Mouse (Mus musculus): ENCODE results near the gene Zc2hc1c. TPM values are rescaled to one million over a fixed set of nuclear protein-coding genes. Genes with fewer than 3 reads are reported as not detected.

The Zc2hc1c gene
- polyA plus RNA-seq, 1 experiment = 1.2 TPM

GRCm38 (mm10) chr12:85344252-85344651 lies 55.9 kb downstream of the Zc2hc1c start:
- Histone ChIP-seq H3K4me3 (ENCODE audit: insufficient read depth, low read length) (no peak overlapping the region), H3K4me1 (ENCODE audit: control insufficient read depth, insufficient read depth, low read length) (no peaks in the 10 kb centered on the region), H3K27ac (ENCODE audit: insufficient read depth, low read length) (no peak overlapping the region)
- TF ChIP-seq CTCF (IDR thresholded peaks at IDR 0.05; ENCODE audit: extremely low read depth, insufficient read depth, low read length) = no peak
- no peak for TF ChIP-seq POLR2A (IDR thresholded peaks at IDR 0.05; ENCODE audit: extremely low read depth, insufficient read depth, low read length)

DNA sequence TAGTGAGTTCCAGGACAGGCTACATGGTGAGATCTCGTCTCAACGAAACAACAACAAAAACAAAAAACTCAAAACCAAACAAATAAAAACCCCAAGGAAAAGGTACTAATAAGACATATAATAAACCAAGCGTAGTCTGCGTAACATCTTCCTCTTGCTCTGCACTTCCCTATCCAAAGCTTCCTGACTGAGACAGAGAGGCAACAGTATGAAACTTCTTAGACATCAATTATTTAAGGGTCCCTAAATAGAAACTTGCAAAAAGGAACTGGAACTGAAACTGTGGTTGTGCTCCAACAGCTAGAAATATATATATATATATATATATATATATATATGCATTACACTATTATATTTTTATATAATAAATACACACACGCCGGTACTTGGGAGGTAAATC lies 57.2 kb downstream of the Zc2hc1c start:
- Histone ChIP-seq H3K4me3 (ENCODE audit: insufficient read depth, low read length) (no peak overlapping the region), H3K27ac (ENCODE audit: insufficient read depth, low read length) (no peak overlapping the region)
- TF ChIP-seq POLR2A (IDR thresholded peaks at IDR 0.05; ENCODE audit: extremely low read depth, insufficient read depth, low read length) (no peak), CTCF (IDR thresholded peaks at IDR 0.05; ENCODE audit: extremely low read depth, insufficient read depth, low read length) (no peak)

DNA sequence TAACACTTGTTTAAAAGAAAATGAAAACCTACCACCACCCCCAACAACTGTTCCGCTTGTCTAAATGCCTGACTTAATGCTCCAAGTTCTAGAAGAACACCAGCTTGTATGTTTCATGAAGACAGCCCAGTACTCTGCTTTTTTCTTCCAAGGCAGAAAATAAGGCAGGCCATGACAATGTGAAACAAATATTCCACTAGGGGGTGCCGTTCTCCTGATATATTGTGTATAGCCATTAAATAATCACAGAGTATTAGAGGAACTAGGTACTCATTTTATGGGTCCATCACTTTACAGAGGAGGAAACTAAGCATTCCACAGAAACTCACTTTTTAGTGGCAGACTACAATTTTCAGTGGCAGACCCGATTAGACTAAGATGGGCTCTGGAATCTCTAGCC lies 58.0 kb downstream of the Zc2hc1c start:
- TF ChIP-seq POLR2A (IDR thresholded peaks at IDR 0.05; ENCODE audit: extremely low read depth, insufficient read depth, low read length) (no peak), CTCF (IDR thresholded peaks at IDR 0.05; ENCODE audit: extremely low read depth, insufficient read depth, low read length) (no peak)
- Histone ChIP-seq H3K4me1 (ENCODE audit: control insufficient read depth, insufficient read depth, low read length) (no peaks in the 10 kb centered on the region), H3K27ac (ENCODE audit: insufficient read depth, low read length) (no peak overlapping the region), H3K4me3 (ENCODE audit: insufficient read depth, low read length) (no peak overlapping the region)

More for the DNA sequence above, 57.2 kb downstream of the Zc2hc1c start:
- no peaks in the 10 kb centered on the region for H3K4me1 ChIP-seq (ENCODE audit: control insufficient read depth, insufficient read depth, low read length)

DNA sequence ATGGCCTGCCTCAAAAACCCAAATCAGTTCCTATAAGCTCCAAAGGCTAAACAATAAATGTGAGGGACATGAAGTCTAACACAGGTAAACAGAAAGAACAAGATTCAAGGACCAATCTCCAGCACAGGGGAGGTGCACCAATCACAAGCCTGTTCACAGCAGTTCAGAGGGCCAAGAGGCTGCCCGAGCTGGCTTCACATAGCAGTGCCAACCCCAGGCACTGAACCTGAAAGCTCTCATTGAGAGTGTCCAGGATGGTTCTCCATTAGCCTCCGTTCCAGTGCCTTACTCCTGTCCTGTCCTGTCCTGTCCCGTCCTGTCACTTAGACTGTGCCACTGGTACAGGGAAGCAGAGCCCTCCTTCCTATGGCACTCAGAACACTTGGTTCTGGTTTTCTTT lies 58.8 kb downstream of the Zc2hc1c start:
- no peak overlapping the region for H3K4me3 ChIP-seq (ENCODE audit: insufficient read depth, low read length)
- TF ChIP-seq POLR2A (IDR thresholded peaks at IDR 0.05; ENCODE audit: extremely low read depth, insufficient read depth, low read length) (no peak), CTCF (IDR thresholded peaks at IDR 0.05; ENCODE audit: extremely low read depth, insufficient read depth, low read length) (no peak)
- peaks cover 3% of the 10 kb centered on the region for H3K4me1 ChIP-seq (ENCODE audit: control insufficient read depth, insufficient read depth, low read length)
- H3K27ac ChIP-seq (ENCODE audit: insufficient read depth, low read length) = peak overlapping the region; percentile 15

GRCm38 (mm10) chr12:85348338-85348737 lies 59.9 kb downstream of the Zc2hc1c start:
- Histone ChIP-seq H3K4me1 (ENCODE audit: control insufficient read depth, insufficient read depth, low read length) (peaks cover 5% of the 10 kb centered on the region), H3K27ac (ENCODE audit: insufficient read depth, low read length) (peak overlapping the region; percentile 45; the same call in 1 of the 2 replicates), H3K4me3 (ENCODE audit: insufficient read depth, low read length) (no peak overlapping the region)
- TF ChIP-seq CTCF (IDR thresholded peaks at IDR 0.05; ENCODE audit: extremely low read depth, insufficient read depth, low read length) (no peak), POLR2A (IDR thresholded peaks at IDR 0.05; ENCODE audit: extremely low read depth, insufficient read depth, low read length) (no peak)

Other genes with a start within 250 kb of the Zc2hc1c start
- gene Prox2, start 177.8 kb upstream of the Zc2hc1c start, polyA plus RNA-seq (2012; rRNA removed) = 1.5 and 1.8 TPM in 2 replicates
- 144 and 150 TPM in 2 replicates for gene Dlst, start 177.8 kb upstream of the Zc2hc1c start, polyA plus RNA-seq (2012; rRNA removed)
- 39.2 and 44.3 TPM in 2 replicates for gene Rps6kl1, start 137.3 kb upstream of the Zc2hc1c start, polyA plus RNA-seq (2012; rRNA removed)
- 2.2 and 2.9 TPM in 2 replicates for gene Pgf, start 110.8 kb upstream of the Zc2hc1c start, polyA plus RNA-seq (2012; rRNA removed)
- 90.4 and 101 TPM in 2 replicates for gene Eif2b2, start 69.1 kb upstream of the Zc2hc1c start, polyA plus RNA-seq (2012; rRNA removed)
- gene Mlh3, start 18.0 kb upstream of the Zc2hc1c start, polyA plus RNA-seq (2012; rRNA removed) = 12.7 and 13.7 TPM in 2 replicates
- 48.4 and 53.7 TPM in 2 replicates for gene Acyp1, start 153 bp upstream of the Zc2hc1c start, polyA plus RNA-seq (2012; rRNA removed)
- 31.7 and 33.3 TPM in 2 replicates for gene Nek9, start 50.8 kb downstream of the Zc2hc1c start, polyA plus RNA-seq (2012; rRNA removed)
- 138 and 144 TPM in 2 replicates for gene Tmed10, start 86.3 kb downstream of the Zc2hc1c start, polyA plus RNA-seq (2012; rRNA removed)
- gene Fos, start 185.3 kb downstream of the Zc2hc1c start, polyA plus RNA-seq (2012; rRNA removed) = 24.3 and 41.8 TPM in 2 replicates